Mouse (Mus musculus): ENCODE results near the gene Khdc1c. TPM values are rescaled to one million over a fixed set of nuclear protein-coding genes. Genes with fewer than 3 reads are reported as not detected.

The Khdc1c gene
- polyA plus RNA-seq, 1 experiment: not detected

DNA sequence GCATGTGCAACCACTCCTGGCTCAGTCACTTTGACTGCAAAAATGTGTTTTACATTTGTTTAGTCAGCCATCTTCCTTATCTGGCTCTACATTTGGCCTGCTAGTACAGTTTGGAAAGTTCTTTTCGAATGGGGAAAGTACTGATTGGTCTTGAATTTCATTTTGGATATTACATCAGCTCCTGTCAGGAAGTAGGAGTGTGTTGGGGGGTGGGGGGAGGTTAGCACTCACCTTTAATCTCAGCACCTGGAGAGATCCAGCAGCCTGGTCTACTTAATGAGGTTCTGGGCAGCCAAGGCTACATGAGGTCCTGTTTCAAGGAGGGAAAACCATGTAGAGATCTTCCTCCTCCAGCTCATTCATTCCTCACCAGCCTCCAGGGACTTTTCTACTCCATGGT is 15.1 kb downstream of the Khdc1c start, which contains the start of gene Khdc1b:
Khdc1b (plus strand) TSS at position 301 of the 400 bp plus-strand sequence.
- no peak for TF ChIP-seq CTCF (IDR thresholded peaks at IDR 0.05; ENCODE audit: borderline replicate concordance, extremely low read depth, insufficient read depth, insufficient read length)
- no peak for TF ChIP-seq POLR2A (IDR thresholded peaks at IDR 0.05; ENCODE audit: borderline replicate concordance, extremely low read depth, insufficient read depth, insufficient read length, poor library complexity, severe bottlenecking)

DNA sequence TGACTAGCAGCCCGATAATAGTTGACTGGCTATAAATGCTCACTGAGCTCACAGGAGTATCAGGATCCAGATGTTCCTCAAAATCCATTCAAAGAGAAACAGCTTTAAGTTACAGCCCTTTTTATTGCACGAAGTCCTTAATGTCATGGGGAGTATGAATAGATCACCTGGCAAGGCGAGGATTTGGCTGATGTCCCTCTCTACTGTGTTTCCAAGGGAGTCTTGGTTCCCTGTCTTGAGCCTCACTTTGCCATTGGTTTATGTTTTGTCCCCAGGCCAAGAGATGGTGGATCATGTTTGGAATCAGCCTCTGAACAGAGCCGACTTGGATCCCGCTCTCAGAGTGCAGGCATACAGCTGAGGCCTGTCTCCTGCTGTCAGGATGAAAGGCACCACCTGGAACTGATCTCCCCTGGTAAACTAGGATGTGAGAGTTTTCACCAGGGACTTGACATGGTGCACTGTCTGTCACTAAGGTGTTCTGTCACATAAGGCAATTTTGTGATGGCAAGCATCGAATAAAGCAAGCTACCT is 23.1 kb downstream of the Khdc1c start:
- DNase-seq (ENCODE audit: low read depth): no peak
- TF ChIP-seq POLR2A (IDR thresholded peaks at IDR 0.05; ENCODE audit: borderline replicate concordance, extremely low read depth, insufficient read depth, insufficient read length, poor library complexity, severe bottlenecking) (no peak), CTCF (IDR thresholded peaks at IDR 0.05; ENCODE audit: borderline replicate concordance, extremely low read depth, insufficient read depth, insufficient read length) (no peak)

More for the DNA sequence above, 15.1 kb downstream of the Khdc1c start, which contains the start of gene Khdc1b:
- no peak for DNase-seq (ENCODE audit: low read depth)

DNA sequence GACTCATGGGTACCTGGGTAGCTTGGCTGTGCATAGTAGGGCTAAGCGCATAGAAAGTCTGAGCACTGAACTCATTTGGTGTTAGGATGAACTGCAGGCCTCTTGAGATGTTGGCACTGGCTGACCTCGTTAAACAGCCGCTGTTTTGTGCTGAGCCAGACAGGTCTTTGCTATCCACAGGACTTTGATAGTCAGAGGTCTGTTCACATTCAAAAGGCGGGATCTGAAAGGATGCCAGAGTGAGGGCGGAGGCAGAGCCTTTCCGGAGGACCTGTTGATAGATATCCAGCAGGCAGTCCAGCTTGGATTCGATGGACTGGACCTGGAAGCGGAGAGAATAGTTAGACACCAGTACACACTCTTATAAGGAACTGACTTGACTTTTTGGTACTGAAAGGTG is 34.7 kb downstream of the Khdc1c start:
- DNase-seq (ENCODE audit: low read depth): peak; percentile 23
- TF ChIP-seq POLR2A (IDR thresholded peaks at IDR 0.05; ENCODE audit: borderline replicate concordance, extremely low read depth, insufficient read depth, insufficient read length, poor library complexity, severe bottlenecking) (no peak), CTCF (IDR thresholded peaks at IDR 0.05; ENCODE audit: borderline replicate concordance, extremely low read depth, insufficient read depth, insufficient read length) (no peak)

DNA sequence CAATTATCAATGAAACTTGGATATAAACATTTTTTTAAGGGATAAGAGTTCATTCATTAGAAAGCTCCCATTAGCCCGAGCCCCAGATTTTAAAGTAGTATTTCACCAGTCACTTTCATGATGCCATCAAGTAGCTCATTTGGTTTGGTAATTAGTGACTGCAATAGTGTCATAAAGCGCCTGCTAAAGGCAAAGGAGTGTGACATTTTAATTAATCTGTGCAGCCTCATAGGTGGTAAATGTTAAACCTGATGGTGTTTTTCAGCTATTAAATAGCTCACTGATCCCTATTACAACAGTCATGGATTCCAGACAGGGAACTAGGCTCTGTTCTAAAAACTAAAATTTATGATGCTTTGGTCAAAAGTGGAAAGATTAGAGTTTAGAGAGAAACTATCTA is 39.1 kb downstream of the Khdc1c start:
- TF ChIP-seq CTCF (IDR thresholded peaks at IDR 0.05; ENCODE audit: borderline replicate concordance, extremely low read depth, insufficient read depth, insufficient read length): no peak
- TF ChIP-seq POLR2A (IDR thresholded peaks at IDR 0.05; ENCODE audit: borderline replicate concordance, extremely low read depth, insufficient read depth, insufficient read length, poor library complexity, severe bottlenecking): no peak
- DNase-seq (ENCODE audit: low read depth): peak; percentile 67

DNA sequence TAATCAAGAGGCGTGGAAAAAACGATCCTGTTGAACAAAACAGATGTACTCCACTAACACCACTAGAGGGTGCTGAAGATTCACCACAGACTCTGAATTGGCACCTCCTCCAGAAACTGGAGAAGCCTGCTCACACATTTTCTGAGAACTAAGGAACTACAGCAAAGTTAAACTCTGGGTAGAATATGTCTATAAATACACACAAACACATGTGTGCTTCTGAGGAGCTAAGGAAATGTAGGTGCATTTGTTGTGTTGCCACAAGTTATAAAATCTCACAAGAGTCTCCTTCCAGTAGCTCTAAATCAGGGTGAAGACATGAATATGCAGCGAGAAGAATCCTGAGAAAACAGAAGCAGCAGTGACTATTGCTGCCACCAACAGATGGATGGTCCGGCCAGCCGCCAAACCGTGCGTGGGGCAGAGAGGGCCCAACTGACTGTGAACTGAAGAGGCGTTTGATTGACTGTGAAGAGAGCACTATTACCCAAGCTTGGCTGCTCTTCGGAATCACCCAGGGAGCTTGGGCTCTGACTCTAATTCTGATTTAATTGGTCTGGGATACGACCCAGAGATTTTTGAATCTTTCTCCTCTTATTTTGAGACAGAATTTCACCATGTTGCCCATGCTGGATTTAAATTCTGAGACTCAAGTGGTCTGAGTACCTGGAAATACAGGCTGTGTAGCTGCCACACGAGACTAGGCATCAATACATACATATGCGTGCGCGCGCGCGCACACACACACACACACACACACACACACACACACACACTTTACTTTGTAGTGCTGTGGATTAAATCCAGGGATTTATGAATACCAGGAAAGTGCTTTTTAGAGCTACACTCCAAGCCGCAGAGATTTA is 43.4 kb downstream of the Khdc1c start:
- no peak for TF ChIP-seq POLR2A (IDR thresholded peaks at IDR 0.05; ENCODE audit: borderline replicate concordance, extremely low read depth, insufficient read depth, insufficient read length, poor library complexity, severe bottlenecking)
- TF ChIP-seq CTCF (IDR thresholded peaks at IDR 0.05; ENCODE audit: borderline replicate concordance, extremely low read depth, insufficient read depth, insufficient read length): peak; percentile 85; the same call in 1 of the 2 replicates
- peak; percentile 93 for DNase-seq (ENCODE audit: low read depth)

DNA sequence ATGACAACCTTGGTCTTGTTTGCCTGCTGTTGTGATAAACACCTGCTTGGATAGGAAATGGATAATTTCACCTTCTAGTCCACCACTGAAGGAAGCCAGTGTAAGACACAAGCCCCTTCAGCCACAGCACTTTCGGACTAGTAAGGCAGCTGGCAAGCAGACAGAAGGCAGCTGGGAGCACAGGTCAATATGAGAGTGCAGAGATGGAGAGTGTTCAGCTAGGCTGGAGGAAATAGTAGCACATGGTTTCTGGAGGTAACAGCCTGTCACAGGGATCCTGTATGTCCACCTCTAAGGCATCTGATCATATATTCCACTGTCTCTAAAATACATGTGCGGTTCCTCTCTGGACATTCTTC is 44.0 kb downstream of the Khdc1c start:
- DNase-seq (ENCODE audit: low read depth): peak; percentile 42
- TF ChIP-seq POLR2A (IDR thresholded peaks at IDR 0.05; ENCODE audit: borderline replicate concordance, extremely low read depth, insufficient read depth, insufficient read length, poor library complexity, severe bottlenecking) (no peak), CTCF (IDR thresholded peaks at IDR 0.05; ENCODE audit: borderline replicate concordance, extremely low read depth, insufficient read depth, insufficient read length) (no peak)

DNA sequence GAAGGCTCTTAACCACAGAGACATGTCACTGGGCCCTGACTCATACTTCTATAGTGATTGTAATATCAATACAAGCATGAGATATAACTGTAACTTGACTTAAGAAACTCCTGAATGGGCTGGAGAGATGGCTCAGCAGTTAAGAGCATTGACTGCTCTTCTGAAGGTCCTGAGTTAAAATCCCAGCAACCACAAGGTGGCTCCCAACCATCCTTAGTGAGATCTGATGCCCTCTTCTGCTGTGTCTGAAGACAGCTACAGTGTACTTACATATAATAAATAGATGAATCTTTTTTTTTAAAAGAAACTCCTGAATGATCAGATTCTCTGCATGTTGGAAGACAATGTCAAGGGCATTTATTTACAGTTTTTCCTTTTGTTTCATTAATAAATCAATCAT is 51.2 kb downstream of the Khdc1c start:
- TF ChIP-seq POLR2A (IDR thresholded peaks at IDR 0.05; ENCODE audit: borderline replicate concordance, extremely low read depth, insufficient read depth, insufficient read length, poor library complexity, severe bottlenecking): no peak
- TF ChIP-seq CTCF (IDR thresholded peaks at IDR 0.05; ENCODE audit: borderline replicate concordance, extremely low read depth, insufficient read depth, insufficient read length): 0 out of 2 replicates have a peak, but pooled peaks have one; percentile 21
- DNase-seq (ENCODE audit: low read depth): peak; percentile 61

Other genes starting within 250 kb of the Khdc1c start
- 11.3 and 14.9 TPM in 2 replicates for gene Tmem14a, start 149.8 kb upstream of the Khdc1c start, polyA plus RNA-seq (2012; rRNA removed)
- 0.36 and 0.43 TPM in 2 replicates for gene Gsta3, start 127.7 kb upstream of the Khdc1c start, polyA plus RNA-seq (2012; rRNA removed)
- gene Khdc1a, start 18.7 kb upstream of the Khdc1c start, polyA plus RNA-seq (2012; rRNA removed): not detected in 2 replicates
- gene Khdc1b, start 15.2 kb downstream of the Khdc1c start, polyA plus RNA-seq (2012; rRNA removed): not detected in 2 replicates

Data from brain, embryonic 14.5 days (tissue).